Mouse (Mus musculus) heart, postnatal 14 days (tissue): ENCODE results near the gene Nqo2. TPM values are rescaled to one million over a fixed set of nuclear protein-coding genes. Genes with fewer than 3 reads are reported as not detected.
"Not testable (repeated sequence)": the region's sequence is repeated elsewhere in the genome, so short reads cannot be mapped to it uniquely, and the experiment has no call there.

Experiments
- DNase-seq, 2 experiments: peaks; one replicate each; pipeline ENCODE4 v3.0.0; 2021 to 2022
- intact Hi-C: fragments of 180-260 bp; cut with DNase I; formaldehyde crosslinking; loops from one replicate; pipeline ENCODE4 v1.15.1; 2025
- long read RNA-seq, 2 experiments: library from polyadenylated mRNA; stranded (forward); transcript quantifications; one replicate each; pipeline ENCODE4 v2.0.0; 2021
- total RNA-seq, 2 experiments: library from RNA; stranded (reverse); gene quantifications; 2 replicates each; pipeline ENCODE4 v1.2.3; 2021

Gene Nqo2
- total RNA-seq, result 10 to 100 TPM; 27.4 to 27.7 TPM
- long read RNA-seq, experiment 1, transcript Nqo2-202 (7 exons, 3,842 nt), result minor isoform, 15 of 43 reads
- long read RNA-seq, experiment 1, transcript Nqo2-201 (8 exons, 1,063 nt), result major isoform, 24 of 43 reads
- long read RNA-seq, experiment 1, partial matches to known transcripts, result 2 of 43 reads
- long read RNA-seq, experiment 1, other reads (novel, unspliced or antisense), result 1 of 43 reads
- long read RNA-seq, experiment 2, transcript Nqo2-202 (7 exons, 3,842 nt), result minor isoform, 13 of 42 reads
- long read RNA-seq, experiment 2, transcript Nqo2-203 (6 exons, 957 nt), result minor isoform, 5 of 42 reads
- long read RNA-seq, experiment 2, transcript Nqo2-201 (8 exons, 1,063 nt), result major isoform, 19 of 42 reads
- long read RNA-seq, experiment 2, partial matches to known transcripts, result 1 of 42 reads
- long read RNA-seq, experiment 2, other reads (novel, unspliced or antisense), result 3 of 42 reads

- peak; percentile 73 for DNase-seq
- intact Hi-C loops, result no loop called here
Measured at GRCm38 (mm10) chr13:33964206-33965046, at the start of gene Nqo2. Nqo2 (plus strand) TSS chr13:33964687.

- no peak for DNase-seq
- intact Hi-C loops, result no loop called here
Measured at GRCm38 (mm10) chr13:33921041-33921440, 43.4 kb upstream of the Nqo2 start.

GRCm38 (mm10) chr13:33921699-33922098 is 42.8 kb upstream of the Nqo2 start:
- DNase-seq, result no peak
- intact Hi-C loops, result no loop called here

DNA sequence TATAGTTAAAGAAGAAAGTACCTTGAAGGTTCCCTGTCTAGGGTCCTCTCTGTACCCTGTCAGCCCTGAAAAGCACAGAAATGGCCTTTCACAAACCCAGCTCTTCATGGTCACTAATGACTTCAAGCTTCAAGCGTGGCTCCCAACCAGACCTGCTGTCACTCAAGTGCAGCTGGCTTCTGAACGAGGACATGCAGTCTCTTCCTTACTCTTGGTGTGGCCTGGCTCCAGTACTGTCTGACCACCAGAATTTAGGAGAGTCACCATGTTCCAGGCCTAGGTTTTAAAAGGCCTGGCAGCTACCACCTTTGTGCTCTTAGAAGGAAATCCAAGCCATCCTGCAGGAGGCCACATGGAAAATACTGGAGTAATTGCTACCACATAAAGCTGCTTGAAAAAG is 34.2 kb upstream of the Nqo2 start:
- intact Hi-C loops, result no loop called here
- DNase-seq, result no peak

GRCm38 (mm10) chr13:33930912-33931311 is 33.6 kb upstream of the Nqo2 start:
- DNase-seq, result peak; percentile 55 to 73
- intact Hi-C loops, result no loop called here

DNA sequence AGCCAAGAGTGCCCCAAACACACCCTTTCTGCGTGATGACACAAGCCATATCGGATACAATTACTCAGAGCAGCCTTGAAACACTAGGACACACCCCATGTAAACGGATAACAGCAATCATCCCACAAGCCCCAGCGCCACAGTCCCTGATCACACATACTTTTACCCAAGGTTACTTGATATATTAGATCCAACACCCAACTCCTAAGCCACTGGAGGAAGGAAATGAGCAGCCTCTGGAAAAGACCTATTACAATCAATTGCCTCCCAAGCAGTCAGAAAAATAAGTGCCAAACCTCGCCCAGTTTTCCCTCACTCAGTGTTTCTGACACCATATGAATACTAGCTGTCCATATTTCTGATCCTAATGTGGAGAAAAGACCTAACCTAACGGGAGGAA is 29.7 kb upstream of the Nqo2 start:
- DNase-seq, result no peak
- intact Hi-C loops, result no loop called here

- intact Hi-C loops, result no loop called here
- peak; percentile 68 to 69 for DNase-seq
Measured at GRCm38 (mm10) chr13:33935465-33936181, 28.9 kb upstream of the Nqo2 start.

- intact Hi-C loops, result no loop called here
- no peak for DNase-seq
Measured at GRCm38 (mm10) chr13:33937151-33937550, 27.3 kb upstream of the Nqo2 start.

DNA sequence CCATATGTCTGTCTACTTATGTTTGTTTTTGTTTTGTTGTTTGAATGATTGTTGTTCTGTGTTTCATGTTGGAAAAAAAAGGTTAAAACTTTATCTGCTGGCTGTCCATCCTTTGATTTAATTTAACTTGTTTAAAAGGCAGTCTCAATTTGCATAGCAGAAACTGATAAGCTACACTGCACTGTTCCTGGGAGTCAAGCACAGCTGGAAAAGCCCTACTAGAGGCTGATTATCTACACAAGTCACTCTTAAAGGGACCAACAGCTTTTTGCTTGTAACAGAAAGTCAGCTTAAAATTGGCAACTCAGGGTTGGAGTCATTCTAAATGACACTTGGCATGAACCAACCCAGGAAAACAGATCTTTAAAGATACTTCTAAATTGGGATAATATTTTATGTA is 26.9 kb upstream of the Nqo2 start:
- intact Hi-C loops, DNase-seq: not testable (repeated sequence)

DNA sequence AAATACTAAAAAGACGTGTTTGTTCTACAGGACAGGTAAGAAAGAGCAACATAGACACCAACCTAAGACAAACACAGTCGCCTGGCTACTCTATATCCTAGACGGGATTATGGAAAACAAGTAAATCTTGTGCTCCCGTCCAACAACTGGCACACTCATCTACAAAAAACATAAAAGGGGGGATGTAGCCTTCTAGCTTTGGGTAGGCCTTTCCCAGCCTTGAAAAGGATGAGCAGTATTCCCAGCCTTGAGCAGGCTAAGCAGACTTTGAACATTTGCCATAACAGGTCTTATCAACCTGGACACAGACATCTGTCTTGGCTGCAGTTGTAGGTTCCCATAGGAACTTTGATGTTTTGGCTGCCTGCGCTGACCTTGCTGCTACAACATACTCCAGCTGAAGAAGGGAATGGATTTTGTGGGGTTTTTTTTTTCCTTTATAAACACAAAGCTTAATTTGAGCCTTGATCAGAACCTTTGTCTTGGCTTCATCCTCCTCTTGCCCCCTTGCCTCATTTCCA is 23.1 kb upstream of the Nqo2 start:
- intact Hi-C loops, result no loop called here
- DNase-seq, result peak in 1 of 2 experiments; percentile 16

GRCm38 (mm10) chr13:33942212-33942779 is 22.2 kb upstream of the Nqo2 start:
- intact Hi-C loops, result no loop called here
- peak in 1 of 2 experiments; percentile 48 for DNase-seq

GRCm38 (mm10) chr13:33951308-33952074 is 13.0 kb upstream of the Nqo2 start:
- peak in 1 of 2 experiments; percentile 14 for DNase-seq
- intact Hi-C loops, result no loop called here

- intact Hi-C loops, result no loop called here
- DNase-seq, result no peak
Measured at GRCm38 (mm10) chr13:33952075-33952449, 12.4 kb upstream of the Nqo2 start.

DNA sequence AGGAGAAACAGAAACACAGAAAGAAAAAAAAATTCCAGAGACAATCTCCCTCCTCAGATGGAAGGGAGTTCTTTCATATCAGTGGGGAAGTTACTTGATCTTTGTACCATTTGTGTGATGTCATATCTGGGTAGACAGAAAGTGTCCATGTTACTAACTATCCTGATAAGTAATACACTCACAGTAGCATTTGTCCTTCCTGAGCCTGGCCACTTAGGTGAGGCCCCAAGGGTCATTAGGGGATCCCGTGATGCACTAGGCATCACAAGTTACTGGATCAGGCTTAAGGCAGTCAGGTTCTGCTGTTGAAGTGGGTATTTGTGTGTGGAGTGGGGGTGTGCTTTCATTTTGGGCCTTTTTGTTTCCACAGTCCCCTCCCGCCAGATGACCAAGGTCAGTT is 11.5 kb upstream of the Nqo2 start:
- DNase-seq, result no peak
- intact Hi-C loops, result no loop called here

DNA sequence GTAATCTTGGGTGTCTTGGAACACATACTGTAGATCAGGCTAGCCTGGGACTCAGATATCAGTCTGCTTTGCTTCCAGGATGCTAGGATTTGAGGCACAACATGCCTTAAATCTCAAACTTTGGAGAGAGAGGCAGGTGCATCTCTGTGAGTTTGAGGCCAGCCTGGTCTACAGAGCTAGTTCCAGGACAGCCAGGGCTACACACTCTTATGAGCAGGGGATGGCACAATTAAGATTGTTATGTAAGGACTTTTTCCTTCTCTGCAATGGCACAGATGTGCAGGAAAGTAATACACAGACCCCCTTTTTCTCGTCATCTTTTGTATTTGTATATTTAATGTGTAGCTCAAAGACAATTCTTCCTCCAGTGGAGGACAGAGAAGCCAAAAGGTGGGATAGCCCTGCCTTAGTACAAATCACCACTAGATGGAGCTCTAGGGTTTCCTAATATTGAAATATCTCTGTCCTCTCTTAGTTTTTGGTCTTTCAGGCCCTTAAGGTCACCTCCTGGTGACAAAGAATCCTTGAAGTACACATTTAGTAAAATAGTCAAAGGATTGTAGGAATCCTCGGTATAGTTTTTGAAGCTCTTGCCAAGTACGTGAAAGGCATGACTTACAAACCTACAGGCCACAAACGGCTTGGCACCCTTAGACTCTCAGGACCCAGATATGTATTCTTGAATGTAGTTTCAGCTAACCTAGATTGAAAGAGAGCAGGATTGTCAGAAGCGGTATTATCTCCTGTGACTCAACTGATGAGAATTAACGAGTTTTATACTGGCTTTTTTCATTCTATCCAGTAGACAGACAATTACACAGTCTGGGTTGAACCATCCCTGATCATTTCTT is 7.7 kb upstream of the Nqo2 start:
- peak in 1 of 2 experiments; percentile 55 for DNase-seq
- intact Hi-C loops, result loop anchor here (1.0 kb wide), 1 partner anchor 38 kb away; no protein-coding TSS in a partner anchor

DNA sequence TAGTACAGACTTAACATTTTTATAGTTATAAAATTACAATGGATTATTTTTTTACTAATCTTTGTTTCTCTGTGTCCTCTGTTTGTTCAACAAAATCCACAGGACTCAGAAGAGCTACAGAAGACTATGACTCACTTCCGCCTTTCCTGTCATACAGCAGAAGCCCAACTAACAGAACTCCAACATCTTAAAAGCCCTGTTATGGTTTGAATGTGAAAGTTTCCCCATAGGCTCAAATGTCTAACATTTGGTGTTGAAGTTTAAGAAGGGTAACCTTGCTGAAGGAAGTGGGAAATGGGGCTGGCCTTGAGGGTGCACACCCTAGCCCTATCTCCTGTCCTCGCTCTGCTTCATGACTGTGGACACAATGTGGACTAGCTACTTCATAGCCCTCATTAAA is 4.7 kb upstream of the Nqo2 start:
- intact Hi-C loops, result no loop called here
- no peak for DNase-seq

DNA sequence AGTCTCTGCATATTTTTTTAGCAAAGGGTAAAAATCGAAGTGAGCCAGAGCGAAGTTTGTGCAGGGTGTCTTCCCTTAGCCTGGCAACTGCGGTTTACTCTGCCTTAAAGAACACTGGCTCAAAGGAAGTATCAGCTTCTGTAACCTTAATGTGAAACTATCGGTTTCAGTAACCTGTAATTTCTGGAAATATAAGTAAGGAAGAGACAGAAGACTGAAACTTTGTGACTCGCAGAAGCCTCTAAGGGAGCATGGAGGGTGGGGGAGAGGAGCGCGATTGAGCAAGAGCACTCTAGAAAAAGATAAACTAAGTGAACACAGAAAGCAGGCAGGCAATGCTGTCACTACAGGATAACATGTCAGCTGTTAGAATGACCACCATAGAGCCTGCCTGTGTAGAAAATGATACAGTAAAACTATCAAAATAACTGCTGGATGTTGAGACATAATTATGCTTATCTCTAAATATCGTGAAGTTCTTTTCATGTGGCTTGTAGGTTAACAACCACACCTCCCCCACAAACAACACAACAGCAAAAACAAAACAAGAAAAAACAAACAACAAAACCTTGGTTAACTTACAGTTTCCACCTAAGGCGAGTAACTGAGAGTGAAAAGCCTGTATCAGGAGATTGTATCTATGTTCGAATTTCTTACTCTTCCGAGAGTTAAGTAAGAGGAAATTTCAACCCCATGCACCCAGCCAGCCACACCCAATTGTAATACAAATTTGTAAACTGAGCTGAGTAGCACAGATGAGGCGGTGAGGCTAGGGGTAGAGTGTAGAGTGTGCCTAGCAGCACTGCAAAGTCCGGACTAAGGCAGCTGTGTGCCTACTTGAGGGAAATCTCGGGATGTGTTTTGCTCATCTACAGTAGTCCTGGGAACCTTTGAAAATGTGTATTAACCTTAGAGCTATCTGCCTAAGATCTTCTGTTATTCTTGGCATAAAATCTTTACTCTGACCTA is 853 bp downstream of the Nqo2 start:
- intact Hi-C loops, result no loop called here
- DNase-seq, result peak in 1 of 2 experiments; percentile 37
